Mouse (Mus musculus) heart, postnatal 10 days (tissue): ENCODE results near the gene Wnk2. TPM values are rescaled to one million over a fixed set of nuclear protein-coding genes. Genes with fewer than 3 reads are reported as not detected.

Experiments
- DNase-seq, 2 experiments: peaks; one replicate each; pipeline ENCODE4 v3.0.0; 2021
- intact Hi-C: fragments of 180-260 bp; cut with DNase I; formaldehyde crosslinking; loops from one replicate; pipeline ENCODE4 v1.15.1; 2025
- total RNA-seq, 2 experiments: library from RNA; stranded (reverse); gene quantifications; 2 replicates each; pipeline ENCODE4 v1.2.3; 2021

The Wnk2 gene
- total RNA-seq, 2 experiments from 2014 or later = 26.9 to 27.6 TPM

DNA sequence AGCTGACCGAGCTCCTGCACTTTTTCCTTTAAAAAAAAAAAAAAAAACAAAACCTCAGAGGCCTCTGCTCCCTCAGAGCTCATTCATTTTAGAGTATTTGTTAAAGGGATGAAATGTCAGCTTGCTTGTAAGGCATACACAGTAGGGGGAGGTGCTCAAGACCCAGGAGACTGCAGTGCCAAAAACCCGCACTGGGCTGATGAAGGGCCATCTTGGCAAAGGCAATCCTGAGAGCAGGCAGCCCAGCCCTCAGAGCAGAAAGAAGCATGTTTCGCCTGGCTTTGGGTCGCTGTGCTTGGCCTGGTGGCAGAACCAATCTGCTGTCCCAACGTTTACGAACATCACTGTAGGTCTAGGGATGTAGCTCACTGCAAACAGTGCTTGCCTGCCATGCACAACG is 44.6 kb downstream of the Wnk2 start:
- intact Hi-C loops = no loop called here
- DNase-seq = no peak

DNA sequence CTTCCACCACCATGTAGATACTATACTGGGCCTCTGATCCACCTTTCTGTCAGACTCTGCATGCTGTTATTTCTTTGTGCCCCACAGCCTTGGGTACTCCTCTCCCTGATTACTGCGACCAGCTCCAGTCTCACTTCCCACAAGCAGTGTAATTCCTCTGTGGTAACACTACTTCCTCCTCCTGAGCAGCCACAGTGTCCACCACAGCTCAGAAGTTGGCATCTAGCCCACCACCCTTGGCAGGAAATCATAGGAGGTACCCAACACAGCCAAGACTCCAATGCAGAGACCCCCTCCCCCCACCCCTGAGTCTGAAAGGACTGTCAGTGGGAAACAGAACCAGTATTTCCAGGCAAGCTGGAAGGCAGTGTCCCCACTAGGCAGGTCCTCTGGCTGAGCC is 47.4 kb downstream of the Wnk2 start:
- DNase-seq = peak; percentile 56 to 62
- intact Hi-C loops = no loop called here

DNA sequence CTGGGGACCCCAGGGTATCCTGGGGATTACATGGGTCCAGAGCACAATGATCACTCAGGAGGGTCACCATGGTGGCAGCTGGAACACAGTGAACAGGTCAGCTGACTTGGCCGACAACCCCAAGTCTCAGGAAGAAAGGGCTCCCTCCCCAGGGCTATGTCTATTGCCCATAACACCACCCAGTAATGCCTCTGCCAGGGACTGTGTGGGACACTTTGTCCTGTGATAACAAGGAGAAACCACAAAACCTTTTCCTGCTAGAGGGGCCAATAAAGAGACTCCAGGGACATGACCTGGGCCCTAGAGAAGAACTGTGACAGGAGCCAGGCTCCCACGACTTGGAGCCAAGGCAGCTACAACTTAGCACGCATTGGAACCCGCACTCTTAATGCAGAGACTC is 51.0 kb downstream of the Wnk2 start:
- intact Hi-C loops = no loop called here
- DNase-seq = peak in 1 of 2 experiments; percentile 26

DNA sequence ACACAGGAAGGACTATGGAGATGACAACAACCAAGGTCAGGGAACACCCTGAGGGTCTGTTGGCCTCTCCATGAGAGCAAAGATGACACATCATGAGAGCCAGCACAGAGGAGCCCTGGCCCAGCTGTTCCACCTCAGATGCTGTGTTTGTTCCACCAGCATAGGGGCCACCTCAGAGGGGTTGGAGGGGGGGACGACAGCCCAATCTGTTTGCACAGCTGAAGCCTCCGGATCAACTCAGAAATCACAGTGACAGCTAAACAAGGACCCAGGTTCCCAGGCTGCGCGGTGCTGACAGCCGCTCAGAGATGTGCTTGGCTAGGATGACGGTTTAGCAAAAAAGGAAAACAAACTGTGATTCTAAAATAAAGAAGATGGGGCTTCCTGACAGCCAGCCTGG is 53.1 kb downstream of the Wnk2 start:
- no peak for DNase-seq
- intact Hi-C loops = no loop called here

DNA sequence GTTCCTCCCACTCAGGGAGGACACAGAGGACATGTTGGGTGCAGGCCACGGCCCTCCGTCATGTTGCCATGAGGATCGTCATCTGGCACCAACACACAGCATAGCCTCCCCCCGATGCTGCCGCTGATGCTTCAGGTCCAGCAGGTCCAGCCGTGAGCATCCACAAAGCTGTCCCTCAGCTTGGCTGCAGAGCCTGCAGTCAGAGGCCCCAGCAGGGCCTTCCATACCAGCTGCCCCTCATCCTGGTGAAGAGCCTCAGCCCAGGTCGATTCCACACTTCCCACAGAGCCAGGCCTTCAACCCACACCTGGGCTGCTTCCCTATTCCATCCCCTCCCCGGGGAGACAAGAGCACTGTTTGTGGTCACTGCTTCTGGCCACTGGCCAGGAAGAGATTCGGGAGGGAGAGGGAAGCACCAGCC is 54.3 kb downstream of the Wnk2 start:
- peak in 1 of 2 experiments; percentile 41 for DNase-seq

DNA sequence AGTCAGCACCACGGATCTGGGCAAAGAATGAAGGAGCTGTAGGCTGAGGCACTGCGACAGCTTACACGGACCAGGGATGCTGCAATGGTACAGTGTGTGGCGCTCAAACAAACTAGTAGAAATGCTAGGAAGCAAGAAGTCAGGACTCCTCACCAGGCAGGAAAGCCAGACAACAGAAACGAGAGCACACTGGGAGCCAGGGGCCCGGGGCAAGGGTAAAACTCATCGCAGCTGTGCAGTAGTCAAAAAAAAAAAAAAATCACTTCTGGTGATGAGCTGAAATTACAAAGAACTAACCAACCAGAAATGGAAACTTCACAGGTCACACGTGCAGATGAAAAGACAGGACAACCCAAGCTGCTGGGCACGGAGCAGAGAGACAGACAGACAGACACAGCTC is 55.2 kb downstream of the Wnk2 start:
- intact Hi-C loops = no loop called here
- no peak for DNase-seq

More for the DNA sequence above, 54.3 kb downstream of the Wnk2 start:
- intact Hi-C loops = no loop called here

DNA sequence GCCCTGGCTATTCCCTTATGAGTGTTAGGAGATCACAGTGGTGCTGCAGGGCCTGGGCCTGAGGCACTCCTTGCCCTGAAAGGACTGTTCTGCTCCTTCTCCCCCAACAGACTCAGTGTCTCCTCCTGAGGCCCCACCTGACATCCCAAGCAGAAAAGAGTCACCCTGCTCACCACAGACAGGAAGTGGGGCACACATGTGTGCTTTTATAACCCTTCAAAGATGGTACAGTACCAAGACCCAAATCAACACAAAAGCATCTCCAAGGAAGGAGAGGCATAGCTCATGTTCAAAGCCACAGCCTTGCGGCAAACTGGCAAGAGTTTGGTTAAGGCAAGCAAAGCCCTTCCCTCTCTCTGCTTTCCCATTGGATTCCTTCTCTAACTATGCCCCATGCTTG is 57.6 kb downstream of the Wnk2 start:
- intact Hi-C loops = no loop called here
- DNase-seq = no peak

DNA sequence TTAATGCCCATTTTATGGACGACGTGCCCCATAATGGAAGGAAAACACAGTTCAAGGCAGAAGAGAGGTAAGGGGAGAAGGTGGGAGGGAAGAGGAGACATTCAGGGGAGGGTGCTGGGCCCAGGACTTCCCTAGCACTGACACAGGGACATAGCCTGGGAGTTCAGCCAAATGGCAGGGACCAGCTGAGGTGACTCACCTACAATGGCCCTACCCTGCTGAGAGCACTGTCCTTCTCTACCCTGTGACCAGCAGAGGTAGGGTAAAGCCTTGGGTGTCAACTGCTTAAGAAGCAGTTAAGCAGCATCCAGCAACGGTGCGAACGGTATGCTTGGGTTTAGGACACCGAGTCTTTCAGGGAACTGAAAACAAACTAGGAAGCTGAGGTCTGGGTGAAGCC is 58.9 kb downstream of the Wnk2 start:
- intact Hi-C loops = no loop called here
- DNase-seq = peak; percentile 60 to 79

DNA sequence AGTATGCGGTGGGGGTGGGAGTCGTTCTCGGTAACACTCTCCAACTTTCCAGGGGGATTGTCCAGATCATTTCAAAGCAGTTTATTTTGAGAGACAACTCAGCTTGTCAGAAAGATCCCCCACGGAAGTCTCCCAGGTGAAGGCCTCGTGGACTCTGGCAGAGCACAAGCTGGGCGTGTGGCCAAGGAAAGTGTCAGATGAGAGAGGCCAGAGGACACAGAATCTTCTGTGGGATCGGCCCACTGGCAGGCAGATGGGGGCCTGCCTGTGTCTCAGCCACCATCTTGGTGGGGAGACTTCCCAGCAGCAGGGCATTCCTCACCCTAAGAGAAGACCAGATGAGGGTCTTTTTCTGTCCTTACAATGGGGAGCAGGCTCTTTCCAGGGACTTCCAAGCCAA is 60.4 kb downstream of the Wnk2 start:
- intact Hi-C loops = no loop called here
- peak; percentile 58 to 60 for DNase-seq

DNA sequence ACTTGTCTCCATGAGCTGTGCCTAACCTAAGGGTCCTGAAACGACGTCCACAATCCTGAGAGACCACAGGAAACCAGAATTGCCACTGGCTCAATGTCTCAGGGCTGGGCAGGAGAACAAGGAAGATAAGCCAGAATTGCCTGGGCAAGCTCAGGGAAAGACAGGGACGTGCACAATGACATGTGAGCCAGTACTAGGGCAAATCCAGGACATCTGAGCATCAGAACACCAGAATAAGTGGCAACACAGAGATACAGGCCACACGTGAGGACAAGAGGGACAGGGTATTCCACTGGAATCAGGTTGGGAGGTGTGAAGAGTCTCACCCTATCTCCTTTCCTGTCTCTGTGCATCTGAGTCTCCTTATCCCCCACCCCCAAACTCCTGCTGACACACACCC is 61.4 kb downstream of the Wnk2 start:
- DNase-seq = peak in 1 of 2 experiments; percentile 30
- intact Hi-C loops = no loop called here

DNA sequence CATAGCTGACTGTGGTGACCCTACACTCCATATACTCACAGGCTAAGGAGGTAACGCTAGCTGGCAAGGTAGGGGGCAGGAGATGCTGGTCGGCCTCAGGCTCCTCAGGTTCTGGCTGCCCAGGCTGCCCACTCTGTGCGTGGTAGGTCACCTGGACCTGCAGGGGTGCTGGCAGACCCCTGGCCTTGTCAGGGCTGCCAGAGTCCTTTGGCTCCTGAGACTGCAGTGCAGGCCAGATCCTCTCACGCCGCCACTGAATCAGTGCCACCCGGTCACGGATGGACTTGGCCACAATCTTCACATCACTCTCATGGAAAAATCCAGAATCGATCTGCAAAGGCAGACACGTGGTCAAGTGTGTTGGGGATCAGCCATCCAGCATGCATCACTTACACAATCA is 62.6 kb downstream of the Wnk2 start:
- intact Hi-C loops = no loop called here
- no peak for DNase-seq

DNA sequence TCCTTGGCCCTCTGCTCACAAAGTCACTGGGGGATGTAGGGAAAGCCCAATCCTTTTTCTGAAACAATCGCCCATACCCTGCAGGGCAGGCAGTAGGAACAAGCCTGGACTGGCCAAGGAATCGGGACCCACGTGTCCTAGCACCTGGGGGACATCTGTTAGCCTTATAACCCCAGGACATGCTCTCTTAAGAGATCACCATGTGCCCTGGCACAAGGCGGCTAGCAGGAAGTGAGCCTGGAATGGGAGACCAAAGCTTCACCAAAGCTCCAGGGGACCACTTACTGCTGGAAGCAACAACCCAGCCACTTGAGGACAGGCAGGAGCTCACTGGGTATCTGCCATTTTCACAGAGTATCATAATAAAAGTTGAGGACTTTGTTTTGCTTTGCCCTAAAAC is 63.0 kb downstream of the Wnk2 start:
- no peak for DNase-seq
- intact Hi-C loops = no loop called here

DNA sequence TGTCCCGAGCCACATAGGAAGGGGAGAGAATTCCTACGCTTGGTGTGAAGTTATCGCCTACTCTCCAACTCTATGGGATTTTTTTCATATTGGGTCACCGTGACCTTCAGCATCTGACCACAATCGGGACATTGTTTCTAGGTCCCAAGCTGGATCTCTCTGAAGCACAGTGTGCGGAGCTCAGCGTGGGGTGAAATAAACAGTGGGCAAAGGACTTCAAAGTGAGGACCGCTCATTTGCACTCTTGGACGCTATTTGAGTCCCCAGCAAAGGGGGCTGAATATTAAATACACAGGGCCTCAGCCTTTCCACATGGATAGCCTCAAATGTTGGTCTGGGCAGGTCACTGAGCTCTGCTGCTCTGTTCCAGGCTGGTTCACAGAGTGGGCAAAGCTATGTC is 63.9 kb downstream of the Wnk2 start:
- intact Hi-C loops = no loop called here
- no peak for DNase-seq

DNA sequence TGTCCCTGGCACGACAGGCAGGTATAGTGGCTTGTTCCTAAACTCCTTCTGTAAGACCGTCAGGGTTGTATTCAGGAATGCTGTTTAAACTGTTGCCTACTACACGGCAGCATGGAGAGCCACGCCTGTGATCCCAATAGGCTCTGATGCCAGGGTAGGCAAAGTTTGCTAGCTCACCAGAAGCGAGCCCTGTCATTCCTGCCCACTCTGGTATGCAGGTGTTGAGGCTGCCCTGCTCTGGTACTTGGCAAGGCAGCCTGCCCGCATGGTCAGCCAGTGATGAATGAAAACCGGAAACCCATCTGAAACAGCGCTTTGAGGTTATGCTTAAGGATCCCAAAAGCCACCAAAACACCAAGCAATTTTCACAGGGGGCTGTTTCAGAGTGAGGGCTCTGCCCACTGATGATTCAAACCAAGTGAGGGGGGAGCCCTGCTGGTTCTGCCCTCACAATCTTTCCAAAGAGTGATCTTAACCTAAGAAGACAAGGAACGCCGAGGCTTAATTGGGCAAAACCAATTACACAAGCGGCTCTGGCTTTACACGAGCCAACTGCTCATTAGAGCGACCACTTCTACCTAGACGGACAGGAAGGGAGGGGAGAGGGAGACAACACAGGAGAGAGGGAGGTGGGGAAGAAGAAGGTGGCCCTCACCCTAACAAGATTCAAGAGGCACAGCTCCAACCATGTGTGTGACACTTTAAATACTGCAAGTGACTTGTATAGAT is 65.5 kb downstream of the Wnk2 start:
- DNase-seq = no peak
- intact Hi-C loops = no loop called here

DNA sequence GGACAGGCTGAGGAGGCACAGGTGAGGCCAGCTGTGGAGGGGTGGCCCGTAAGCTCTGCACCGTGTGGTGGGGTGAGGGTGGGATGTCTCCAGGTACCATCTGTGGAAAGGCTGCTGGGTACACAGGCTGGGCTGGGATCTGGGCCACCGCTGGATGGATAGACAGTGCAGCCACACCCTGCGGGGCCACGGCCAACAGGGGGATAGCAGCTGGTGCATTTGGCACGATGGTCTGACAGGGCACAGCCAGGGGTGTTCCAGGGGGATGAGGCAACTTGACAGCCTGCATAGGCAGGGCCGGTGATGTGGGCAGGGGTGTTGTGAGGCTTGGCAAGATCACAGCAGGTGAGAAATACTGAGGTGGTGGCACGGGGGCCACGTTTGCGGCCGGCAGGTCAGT is 71.6 kb downstream of the Wnk2 start:
- intact Hi-C loops = no loop called here
- no peak for DNase-seq

DNA sequence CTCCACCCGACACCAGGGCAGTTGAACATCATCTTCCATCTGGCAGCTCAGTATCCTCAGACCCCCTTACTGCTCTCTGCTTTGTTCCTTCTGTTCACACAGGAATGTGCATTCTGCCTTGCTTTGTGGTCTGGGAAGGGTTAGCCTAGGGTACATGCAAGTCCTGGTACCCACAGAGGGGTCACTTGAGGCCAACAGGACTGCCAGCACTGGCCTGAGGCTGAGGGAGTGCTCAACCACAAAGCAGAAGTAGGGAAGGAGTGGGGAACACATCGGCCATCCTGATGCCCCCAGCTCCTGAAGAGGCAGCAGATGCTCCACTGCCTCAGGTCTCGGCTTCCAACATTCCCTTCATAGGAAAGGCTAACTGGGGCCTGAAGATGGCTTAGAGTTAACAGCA is 72.4 kb downstream of the Wnk2 start:
- intact Hi-C loops = no loop called here
- DNase-seq = no peak

DNA sequence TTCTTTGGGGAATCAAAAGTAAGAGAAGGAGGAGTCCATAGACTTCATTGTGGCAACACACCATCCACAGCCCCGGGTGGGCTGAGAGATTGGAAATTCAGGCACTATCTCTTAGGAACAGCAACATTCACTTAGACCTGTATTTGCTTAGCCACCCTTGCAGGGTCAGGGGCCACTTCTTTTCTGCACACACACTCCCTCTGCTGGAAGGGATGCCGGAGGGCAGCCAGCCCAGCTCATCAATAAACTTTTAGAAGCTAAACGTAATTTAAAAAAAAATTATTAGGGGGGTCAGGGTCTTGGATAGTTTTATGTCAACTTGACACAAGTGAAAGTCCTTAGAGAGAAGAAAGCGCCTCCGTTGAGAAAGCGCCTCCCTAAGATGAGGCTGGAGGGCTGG is 74.5 kb downstream of the Wnk2 start:
- DNase-seq = no peak
- intact Hi-C loops = no loop called here

DNA sequence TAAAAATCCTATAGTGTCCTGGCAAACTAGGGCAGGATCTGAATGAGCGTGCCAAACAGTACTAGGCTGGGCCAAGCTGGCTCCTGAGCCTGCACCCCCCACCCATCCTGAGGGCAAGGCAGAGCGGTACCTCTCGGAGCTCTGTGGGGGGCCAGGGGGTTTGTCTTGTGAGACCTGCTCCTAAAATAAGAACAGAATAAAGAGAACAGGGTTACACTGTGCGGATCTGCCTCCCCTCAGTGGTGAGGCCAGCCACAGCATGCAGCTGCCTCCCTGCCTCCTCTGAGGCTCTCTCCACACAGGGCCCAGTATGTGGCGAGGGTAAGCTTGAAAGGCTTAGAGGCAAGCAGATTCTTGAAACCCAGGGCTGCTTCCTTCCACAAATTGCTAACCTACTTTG is 76.0 kb downstream of the Wnk2 start:
- intact Hi-C loops = no loop called here
- no peak for DNase-seq

DNA sequence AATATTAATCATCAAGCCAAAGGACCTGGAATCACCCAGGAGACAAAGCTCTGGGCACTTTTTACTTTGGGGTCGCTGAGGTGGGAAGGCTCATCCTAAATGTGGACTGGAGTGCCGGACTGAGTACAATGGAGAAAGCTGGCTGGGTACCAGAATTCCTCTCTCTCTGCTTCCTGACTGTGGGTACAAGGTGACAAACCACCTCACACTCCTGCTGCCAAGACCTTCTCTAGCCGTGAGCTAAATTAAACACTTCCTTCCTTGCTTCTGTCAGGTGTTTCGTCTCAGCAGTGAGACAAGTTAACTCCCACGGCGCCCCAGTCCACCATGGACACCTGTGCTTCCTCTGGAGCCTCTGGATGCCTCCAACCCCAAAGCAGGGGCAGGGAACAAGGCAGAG is 77.8 kb downstream of the Wnk2 start:
- no peak for DNase-seq
- intact Hi-C loops = no loop called here

DNA sequence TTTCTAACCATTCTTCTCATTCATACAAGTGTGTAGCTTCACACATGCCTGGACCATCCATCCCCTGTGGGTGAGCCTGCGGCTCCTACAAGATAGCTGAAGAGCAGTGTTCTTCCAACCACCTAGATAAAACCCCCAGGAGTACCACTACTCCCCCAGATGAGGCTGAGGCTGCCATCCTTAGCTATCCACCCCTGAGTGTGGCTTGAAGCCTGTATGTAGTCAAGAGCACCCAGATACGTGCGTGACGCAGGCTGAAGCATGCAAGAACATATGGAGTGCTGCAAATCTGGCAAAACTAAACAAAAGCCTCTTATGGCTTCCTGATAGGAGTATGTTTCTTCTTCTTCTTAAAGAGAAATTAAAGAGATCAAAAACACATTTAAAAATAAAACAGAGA is 78.4 kb downstream of the Wnk2 start:
- intact Hi-C loops = no loop called here
- no peak for DNase-seq

DNA sequence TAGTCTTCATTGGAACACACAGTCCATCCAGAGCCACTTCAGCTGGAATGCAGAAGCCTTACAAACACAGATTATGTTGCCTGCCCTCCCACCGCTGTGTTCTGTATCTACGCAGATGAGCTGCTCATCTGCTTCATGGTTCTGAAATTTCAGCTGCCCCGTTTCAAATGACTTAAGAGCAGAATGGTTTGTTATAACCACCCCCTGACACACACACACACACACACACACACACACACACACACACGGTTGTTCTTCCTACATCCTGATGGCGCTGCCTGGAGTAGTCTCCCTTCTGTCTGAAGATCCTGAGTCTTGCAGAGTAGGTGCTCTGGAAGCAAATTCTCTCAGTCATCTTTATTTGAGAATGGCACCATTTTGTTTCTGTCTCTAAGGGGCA is 83.6 kb downstream of the Wnk2 start:
- intact Hi-C loops = no loop called here

DNA sequence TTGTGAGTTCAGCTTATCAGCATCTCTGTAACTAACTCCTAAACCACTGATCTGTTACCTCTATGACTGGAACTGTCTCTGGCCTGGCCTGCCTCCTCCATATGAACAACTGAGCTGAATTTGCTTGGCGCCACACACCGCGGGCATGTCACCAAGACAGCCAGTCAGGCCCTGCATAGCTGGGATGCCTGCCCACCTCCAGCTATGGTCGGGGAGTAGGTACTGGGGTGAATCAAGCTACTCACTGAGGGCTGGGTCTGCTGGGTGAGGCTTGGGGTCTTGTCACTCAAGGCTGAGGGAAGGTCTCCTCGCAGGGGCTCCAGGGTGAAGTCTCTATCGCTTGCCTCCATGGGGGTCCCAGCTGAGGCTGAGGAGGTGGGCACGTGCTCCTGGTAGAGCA is 87.4 kb downstream of the Wnk2 start:
- intact Hi-C loops = no loop called here
- DNase-seq = no peak

More for the DNA sequence above, 83.6 kb downstream of the Wnk2 start:
- DNase-seq = no peak

DNA sequence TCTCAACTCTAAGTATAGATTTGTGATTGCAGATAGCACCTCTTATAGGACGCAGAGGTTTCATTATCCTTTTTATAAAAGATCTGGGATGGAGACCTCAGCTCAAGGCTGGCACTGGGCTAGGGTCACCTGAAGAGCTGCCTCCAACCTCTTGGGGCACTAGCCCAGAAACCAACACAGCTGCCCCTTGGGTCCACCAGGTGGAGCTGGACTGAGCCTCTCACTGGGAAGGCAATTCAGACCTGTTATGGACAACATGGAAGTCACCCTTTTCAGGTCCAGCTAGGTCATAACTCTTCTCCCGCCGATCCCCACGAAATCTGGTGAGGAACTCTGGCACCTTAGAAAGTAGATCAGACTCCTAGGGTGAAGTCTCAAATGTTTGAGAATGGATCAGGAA is 89.3 kb downstream of the Wnk2 start:
- intact Hi-C loops = loop anchor here (2.0 to 5.0 kb wide), 2 partner anchors 89 to 114 kb away; partner anchors contain the start of gene Wnk2
- DNase-seq = peak; percentile 60 to 65
